Mouse (Mus musculus) kidney, embryonic 14.5 days (tissue): ENCODE data around the gene Ppfia1. TPM values are rescaled to one million over a fixed set of nuclear protein-coding genes. Genes with fewer than 3 reads are reported as not detected.
A peak's percentile ranks its signal among the peaks of the same experiment; 100 is the strongest.

ENCODE experiments used
- ATAC-seq: fragments of 200-750 bp; cut with Nextera tagmentation; 2 replicates; pipeline ENCODE4 v1.8.0; 2017; ENCODE audit warnings: moderate number of reproducible peaks, mild to moderate bottlenecking, moderate TSS enrichment, moderate library complexity; ENCODE audit not compliant: low FRiP score, low TSS enrichment
- H3K27ac ChIP-seq: fragments of 300-500 bp; sonication (generic); 2 replicates; pipeline ENCODE4 v1.5.1; 2014; ENCODE audit warnings: low read depth, mild to moderate bottlenecking, low read length, moderate library complexity, mixed read lengths
- H3K27me3 ChIP-seq: fragments of 300-500 bp; sonication (generic); 2 replicates; pipeline ENCODE4 v1.6.1; 2014; ENCODE audit warnings: mild to moderate bottlenecking, low read length; ENCODE audit not compliant: control insufficient read depth, insufficient read depth
- H3K36me3 ChIP-seq: fragments of 300-500 bp; sonication (generic); 2 replicates; pipeline ENCODE4 v1.6.1; 2014; ENCODE audit warnings: low read length, mixed read lengths; ENCODE audit not compliant: control insufficient read depth, insufficient read depth
- H3K4me1 ChIP-seq: fragments of 300-500 bp; sonication (generic); 2 replicates; pipeline ENCODE4 v1.6.1; 2014; ENCODE audit warnings: low read length, mixed read lengths; ENCODE audit not compliant: control insufficient read depth, insufficient read depth
- H3K4me2 ChIP-seq: fragments of 300-500 bp; sonication (generic); replicated peaks from 2 replicates; pipeline ENCODE4 v1.6.1; 2014; ENCODE audit warnings: low read depth, mild to moderate bottlenecking, low read length
- H3K4me3 ChIP-seq: fragments of 300-500 bp; sonication (generic); 2 replicates; pipeline ENCODE4 v1.5.1; 2014; ENCODE audit warnings: mild to moderate bottlenecking, low read length
- H3K9ac ChIP-seq: fragments of 300-500 bp; sonication (generic); 2 replicates; pipeline ENCODE4 v1.6.1; 2014; ENCODE audit warnings: low read depth, mild to moderate bottlenecking, low read length, moderate library complexity
- H3K9me3 ChIP-seq: fragments of 300-500 bp; sonication (generic); 2 replicates; pipeline ENCODE4 v1.6.1; 2016; ENCODE audit warnings: low read length; ENCODE audit not compliant: control insufficient read depth
- WGBS: fragments of 180-500 bp; shearing (Covaris S2); extraction: QIAGEN DNeasy Blood & Tissue Kit; methylation state at CpG from one replicate; pipeline ENCODE4 v1.1.7; 2014; 5-methylcytosine and 5-hydroxymethylcytosine counted together
- polyA plus RNA-seq: library from polyadenylated mRNA; unstranded; fragments of >200 nt; fragmentation: Nextera tagmentation; extraction: Ambion mirVana; gene quantifications from 2 replicates; pipeline ENCODE4 v1.2.1, GENCODE M21; 2014

The Ppfia1 gene
- polyA plus RNA-seq, 1 experiment from 2014 or later, result 51.5 TPM

DNA sequence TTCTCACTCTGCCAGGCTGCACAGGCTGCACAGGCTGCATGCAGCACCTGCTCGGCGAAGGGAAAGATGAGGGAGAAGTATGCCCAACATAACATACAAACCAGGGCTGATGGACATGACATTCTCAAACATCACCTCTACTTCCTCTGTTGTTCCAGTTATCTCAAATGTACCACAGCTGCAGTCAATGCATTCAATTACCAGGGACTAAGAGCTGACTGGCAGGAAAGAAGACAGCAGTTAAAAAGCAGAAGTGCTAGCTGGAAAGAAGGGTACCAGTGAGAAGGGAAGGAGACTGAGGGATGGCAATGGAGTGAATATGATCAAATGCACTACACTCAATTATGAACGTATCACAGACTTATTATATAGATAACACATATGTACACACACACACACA lies 17.2 kb downstream of the Ppfia1 start:
- H3K4me2 ChIP-seq, result no peak overlapping the region
- H3K9ac ChIP-seq, result no peak overlapping the region
- 89% methylated on average over 3 of the region's 3 CpGs for WGBS
- ATAC-seq, result no peak
- H3K27ac ChIP-seq, result no peak overlapping the region
- no peak overlapping the region for H3K4me3 ChIP-seq
- H3K27me3 ChIP-seq, result no peaks in the 10 kb centered on the region
- peaks cover 3% of the 10 kb centered on the region; the same call in 1 of the 2 replicates for H3K36me3 ChIP-seq
- H3K9me3 ChIP-seq, result no peaks in the 10 kb centered on the region
- peaks cover 19% of the 10 kb centered on the region; the same call in 1 of the 2 replicates for H3K4me1 ChIP-seq

DNA sequence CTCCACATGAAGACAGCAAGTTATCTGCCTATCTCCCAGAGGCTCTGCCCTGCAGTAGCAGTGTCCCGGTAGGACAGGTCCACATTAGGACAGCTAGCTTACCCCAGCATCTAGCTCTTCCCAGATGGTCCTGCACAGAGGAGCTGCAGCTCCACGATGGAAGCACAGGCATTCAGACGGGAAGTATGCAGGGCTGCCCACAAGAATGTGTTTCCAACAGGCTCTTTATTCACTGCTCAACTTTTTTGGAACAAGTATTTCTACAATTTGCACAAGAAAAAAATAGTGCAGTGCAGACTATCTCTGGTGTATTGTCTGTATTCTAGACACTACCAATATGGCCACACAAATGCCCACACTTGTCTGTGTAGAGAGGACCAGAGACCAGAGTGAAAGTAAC lies 18.8 kb downstream of the Ppfia1 start:
- WGBS, result 68% methylated on average over 3 of the region's 3 CpGs
- Histone ChIP-seq H3K36me3 (peaks cover 3% of the 10 kb centered on the region; the same call in 1 of the 2 replicates), H3K4me1 (peaks cover 19% of the 10 kb centered on the region; the same call in 1 of the 2 replicates), H3K9me3 (no peaks in the 10 kb centered on the region), H3K4me2 (no peak overlapping the region), H3K9ac (no peak overlapping the region), H3K4me3 (no peak overlapping the region), H3K27me3 (no peaks in the 10 kb centered on the region), H3K27ac (no peak overlapping the region)
- no peak for ATAC-seq

DNA sequence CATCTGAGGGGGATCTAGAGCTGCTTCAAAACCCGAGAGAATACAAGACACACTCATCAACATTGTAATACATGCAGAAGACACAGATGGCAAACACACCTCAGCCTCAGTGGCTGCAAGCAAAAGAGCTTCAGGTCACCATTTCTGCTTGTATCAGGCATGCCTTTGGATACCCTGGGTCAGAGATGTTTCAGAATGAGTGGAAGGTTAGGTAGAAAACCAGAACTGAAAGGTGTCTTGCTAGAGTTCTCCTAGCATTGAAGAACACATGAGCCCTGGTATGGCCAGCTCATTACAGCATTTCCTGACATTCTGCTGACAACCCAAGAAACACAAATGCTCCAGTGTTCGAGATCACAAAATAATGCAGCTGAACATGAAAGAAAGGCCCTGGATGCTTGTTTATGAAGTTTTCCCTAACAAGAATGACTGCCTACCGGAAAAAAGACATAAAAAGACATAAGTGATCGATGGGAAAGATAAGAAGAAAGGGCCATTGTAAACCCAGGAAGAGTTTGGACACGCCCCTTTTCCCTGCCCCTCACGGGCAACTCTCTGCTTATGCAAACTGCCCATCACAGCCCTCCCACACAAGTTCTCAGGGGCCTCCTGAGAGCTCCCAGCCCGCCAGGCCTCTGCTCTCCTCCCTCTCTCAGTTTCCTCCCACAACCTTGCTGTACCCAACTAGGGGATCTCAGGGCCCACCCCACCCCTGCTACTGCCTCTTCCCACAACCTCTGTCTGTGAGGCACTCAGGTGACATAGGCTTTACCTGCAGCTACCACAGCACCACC lies 21.7 kb downstream of the Ppfia1 start:
- WGBS, result 19% methylated on average over 7 of the region's 7 CpGs
- Histone ChIP-seq H3K9ac (no peak overlapping the region), H3K4me2 (no peak overlapping the region), H3K4me1 (peaks cover 17% of the 10 kb centered on the region), H3K27me3 (no peaks in the 10 kb centered on the region), H3K4me3 (no peak overlapping the region), H3K36me3 (no peaks in the 10 kb centered on the region), H3K27ac (no peak overlapping the region; the same call in 1 of the 2 replicates), H3K9me3 (no peaks in the 10 kb centered on the region)
- peak; percentile 76 for ATAC-seq

- Histone ChIP-seq H3K36me3 (no peaks in the 10 kb centered on the region), H3K9ac (no peak overlapping the region), H3K9me3 (no peaks in the 10 kb centered on the region), H3K27me3 (no peaks in the 10 kb centered on the region), H3K27ac (no peak overlapping the region), H3K4me2 (no peak overlapping the region), H3K4me1 (peaks cover 17% of the 10 kb centered on the region), H3K4me3 (no peak overlapping the region)
- WGBS, result 74% methylated on average over 3 of the region's 3 CpGs
- no peak for ATAC-seq
Measured at GRCm38 (mm10) chr7:144529851-144530250, 23.7 kb downstream of the Ppfia1 start.

GRCm38 (mm10) chr7:144527723-144528221 lies 25.8 kb downstream of the Ppfia1 start:
- H3K36me3 ChIP-seq, result no peaks in the 10 kb centered on the region
- no peak overlapping the region for H3K9ac ChIP-seq
- no peak overlapping the region for H3K27ac ChIP-seq
- no peak overlapping the region for H3K4me3 ChIP-seq
- H3K27me3 ChIP-seq, result no peaks in the 10 kb centered on the region
- H3K9me3 ChIP-seq, result no peaks in the 10 kb centered on the region
- peaks cover 12% of the 10 kb centered on the region for H3K4me1 ChIP-seq
- H3K4me2 ChIP-seq, result no peak overlapping the region
- WGBS, result 39% methylated on average over 1 of the region's 1 CpGs
- ATAC-seq, result no peak

GRCm38 (mm10) chr7:144526649-144527048 lies 26.9 kb downstream of the Ppfia1 start:
- WGBS, result 9% methylated on average over 2 of the region's 2 CpGs
- Histone ChIP-seq H3K4me1 (peaks cover 2% of the 10 kb centered on the region; the same call in 1 of the 2 replicates), H3K27ac (no peak overlapping the region), H3K27me3 (no peaks in the 10 kb centered on the region), H3K9ac (no peak overlapping the region), H3K4me2 (no peak overlapping the region), H3K4me3 (no peak overlapping the region), H3K9me3 (no peaks in the 10 kb centered on the region), H3K36me3 (no peaks in the 10 kb centered on the region)
- ATAC-seq, result 0 out of 2 replicates have a peak, but pooled peaks have one; percentile 33

GRCm38 (mm10) chr7:144524427-144525191 lies 28.9 kb downstream of the Ppfia1 start:
- 73% methylated on average over 6 of the region's 6 CpGs for WGBS
- Histone ChIP-seq H3K4me3 (no peak overlapping the region), H3K27me3 (no peaks in the 10 kb centered on the region), H3K4me1 (no peaks in the 10 kb centered on the region; the same call in 1 of the 2 replicates), H3K36me3 (peaks cover 8% of the 10 kb centered on the region; the same call in 1 of the 2 replicates), H3K4me2 (no peak overlapping the region), H3K27ac (no peak overlapping the region), H3K9ac (no peak overlapping the region), H3K9me3 (no peaks in the 10 kb centered on the region)
- ATAC-seq, result no peak

GRCm38 (mm10) chr7:144523415-144523814 lies 30.1 kb downstream of the Ppfia1 start:
- no peaks in the 10 kb centered on the region for H3K27me3 ChIP-seq
- no peak overlapping the region for H3K4me3 ChIP-seq
- H3K4me2 ChIP-seq, result no peak overlapping the region
- H3K9ac ChIP-seq, result no peak overlapping the region
- ATAC-seq, result no peak
- H3K27ac ChIP-seq, result no peak overlapping the region
- no peaks in the 10 kb centered on the region; the same call in 1 of the 2 replicates for H3K4me1 ChIP-seq
- H3K9me3 ChIP-seq, result no peaks in the 10 kb centered on the region
- peaks cover 20% of the 10 kb centered on the region; the same call in 1 of the 2 replicates for H3K36me3 ChIP-seq
- WGBS, result 84% methylated on average over 3 of the region's 3 CpGs
